Mouse (Mus musculus): ENCODE measurements around the gene Gbf1.

Gene Gbf1

GRCm38 (mm10) chr19:46329951-46330350, 177.6 kb downstream of the Gbf1 start:
- DNase-seq (ENCODE audit: low spot score): peak; percentile 63

GRCm38 (mm10) chr19:46330696-46331095, 178.4 kb downstream of the Gbf1 start:
- no peak for DNase-seq (ENCODE audit: low spot score)

- no peak for DNase-seq (ENCODE audit: low spot score)
Observed at GRCm38 (mm10) chr19:46331326-46331725, 179.0 kb downstream of the Gbf1 start.

- DNase-seq (ENCODE audit: low spot score): no peak
Observed at GRCm38 (mm10) chr19:46331936-46332335, 179.6 kb downstream of the Gbf1 start.

GRCm38 (mm10) chr19:46332721-46333339, 180.5 kb downstream of the Gbf1 start:
- DNase-seq (ENCODE audit: low spot score): no peak

GRCm38 (mm10) chr19:46333906-46334305, 181.6 kb downstream of the Gbf1 start:
- DNase-seq (ENCODE audit: low spot score): no peak

Data from testis, postnatal 14 days (tissue).